Mouse (Mus musculus) T-helper 1 cell (primary cell): ENCODE measurements around the gene D930020B18Rik.

Source experiments
- in situ Hi-C: fragments of 300-600 bp; cut with MboI, MseI; formaldehyde crosslinking; loops from one replicate; pipeline ENCODE4 v1.15.1; 2025; ENCODE audit warnings: high pct_unique_total_duplicates

The D930020B18Rik gene

DNA sequence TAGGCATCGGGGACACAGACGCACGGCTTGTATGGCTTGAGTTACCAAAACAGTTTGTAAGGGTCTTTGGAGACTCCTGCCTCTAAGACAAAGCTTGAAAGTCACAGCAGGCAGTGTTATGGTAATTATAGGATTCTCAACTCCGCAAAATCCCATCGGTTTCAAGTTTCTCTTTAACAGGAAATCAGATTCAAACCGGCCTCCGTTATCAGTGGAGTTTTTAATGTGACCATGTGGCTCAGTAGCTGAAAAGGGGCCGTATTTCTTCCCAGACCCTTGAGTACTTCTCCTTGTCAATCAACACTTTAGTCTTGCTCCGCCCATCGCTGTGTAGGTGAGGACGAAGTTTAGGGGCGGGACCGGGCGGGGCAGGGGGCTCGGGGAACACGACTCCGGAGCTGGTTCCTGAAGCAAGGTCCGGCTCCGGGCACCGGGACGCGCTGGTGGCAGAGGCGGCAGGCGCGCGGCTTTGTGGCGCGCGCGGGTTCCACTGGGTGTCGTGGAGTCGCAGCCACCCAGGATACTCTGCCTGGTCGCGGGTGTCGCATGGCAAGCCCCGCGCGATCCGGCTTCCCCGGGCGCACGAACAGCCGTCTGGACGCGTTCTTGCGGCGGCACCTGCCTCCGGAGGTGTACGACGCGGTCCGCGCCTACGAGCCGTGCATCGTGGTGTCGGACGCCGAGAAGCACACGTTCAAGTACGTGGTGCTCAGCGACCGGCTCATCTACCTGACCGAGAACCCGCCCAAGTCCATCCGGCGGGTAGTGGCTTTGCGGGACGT is at the start of gene D930020B18Rik:
D930020B18Rik (plus strand) TSS at position 317 of the 782 bp plus-strand sequence.
- in situ Hi-C loops: no loop called here

DNA sequence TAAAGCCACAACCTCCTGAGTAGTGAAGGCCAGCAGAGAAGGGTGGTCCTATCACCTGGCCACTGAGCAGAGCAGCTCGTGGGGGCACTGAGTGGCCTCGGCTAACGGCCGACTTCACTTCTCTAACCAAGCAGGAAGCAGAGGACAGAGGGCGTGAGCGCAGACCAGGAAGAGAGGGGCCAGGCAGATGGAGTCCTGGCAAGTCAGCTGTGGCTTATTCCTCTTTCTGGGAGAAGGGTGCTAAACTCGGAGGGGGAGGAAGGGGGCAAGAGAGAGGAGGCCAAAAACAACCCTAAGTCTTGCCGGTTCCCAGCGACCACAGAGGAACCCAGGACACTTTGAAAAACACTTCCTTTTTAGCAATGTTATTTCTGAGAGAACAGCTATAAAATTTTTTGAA is 44.8 kb upstream of the D930020B18Rik start:
- in situ Hi-C loops: no loop called here

GRCm38 (mm10) chr10:121601272-121601671 is 40.1 kb upstream of the D930020B18Rik start:
- in situ Hi-C loops: loop anchor here (25.0 kb wide), 1 partner anchor 1561 kb away; no protein-coding TSS in a partner anchor

DNA sequence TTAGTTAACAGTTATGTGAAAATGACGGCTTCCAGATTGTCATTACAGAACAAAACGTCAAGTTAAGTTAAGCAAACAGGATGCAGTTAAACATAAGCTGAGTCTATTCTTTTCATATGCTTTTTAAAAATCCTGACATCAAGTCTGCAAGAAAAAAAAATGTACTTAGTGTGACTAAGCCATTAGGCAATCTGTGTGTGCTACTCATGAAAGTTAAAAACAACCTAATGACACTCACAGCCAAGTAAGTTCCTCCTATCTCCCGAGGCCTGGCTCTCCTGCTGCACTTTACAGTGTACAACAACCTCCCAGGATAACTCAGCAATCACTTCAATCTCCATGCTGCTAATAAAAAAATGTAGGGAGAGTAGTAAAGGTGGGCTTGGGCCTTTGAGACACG is 37.8 kb upstream of the D930020B18Rik start:
- in situ Hi-C loops: loop anchor here (25.0 kb wide), 1 partner anchor 1559 kb away; no protein-coding TSS in a partner anchor

DNA sequence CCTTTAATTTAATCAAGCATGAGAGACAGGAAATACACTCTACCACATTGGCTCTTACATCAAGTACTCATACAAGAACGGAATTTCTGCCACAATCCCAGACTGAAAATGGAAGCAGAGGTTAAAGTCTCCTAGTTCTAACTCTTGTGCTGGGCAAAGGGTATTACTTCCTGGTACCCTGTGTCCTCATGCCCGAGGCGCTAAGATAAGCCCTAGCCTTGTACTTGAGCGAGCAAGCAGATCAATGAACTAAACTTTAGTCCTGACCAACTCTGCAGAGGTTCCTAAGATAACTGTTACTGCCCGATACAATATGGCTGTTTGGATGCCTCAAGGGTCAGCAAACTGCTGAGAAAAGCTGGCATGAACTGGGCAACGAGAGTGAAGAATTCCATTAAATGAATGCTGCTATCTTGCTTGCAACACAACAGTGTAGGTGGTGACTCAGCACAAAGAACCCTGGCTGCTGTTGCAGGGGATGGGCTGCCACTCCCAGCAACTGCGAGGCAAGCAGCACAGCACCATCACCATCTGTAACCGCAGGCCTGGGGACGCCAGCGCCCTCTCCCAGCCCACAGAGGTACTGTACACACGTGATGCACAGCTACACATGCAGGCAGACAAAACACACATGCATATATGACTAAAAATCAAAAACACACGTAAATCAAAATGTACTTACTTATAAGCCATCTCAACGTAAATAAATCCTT is 36.6 kb upstream of the D930020B18Rik start:
- in situ Hi-C loops: loop anchor here (25.0 kb wide), 1 partner anchor 1558 kb away; no protein-coding TSS in a partner anchor

- in situ Hi-C loops: loop anchor here (25.0 kb wide), 1 partner anchor 1554 kb away; no protein-coding TSS in a partner anchor
These were observed 33.2 kb upstream of the D930020B18Rik start for GRCm38 (mm10) chr10:121608177-121608576.

DNA sequence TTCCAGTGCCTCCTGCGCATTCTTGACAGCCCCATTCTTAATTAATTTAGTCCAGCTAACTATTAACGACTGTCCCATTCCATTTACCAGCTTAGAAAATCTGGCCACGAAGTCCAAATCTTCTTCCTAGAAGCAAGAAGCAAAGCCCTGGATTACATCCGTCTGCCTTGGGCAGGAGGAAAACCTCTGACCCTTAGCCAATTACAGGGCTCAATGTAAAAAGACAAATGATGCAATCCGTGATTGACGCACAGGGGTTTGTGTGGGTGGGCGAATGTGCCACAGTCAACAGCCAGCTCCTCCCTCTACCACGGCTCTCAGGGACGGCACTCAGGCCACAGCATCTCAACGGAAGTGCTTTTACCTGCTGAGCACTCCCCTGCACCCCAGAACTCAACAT is 29.8 kb upstream of the D930020B18Rik start:
- in situ Hi-C loops: loop anchor here (25.0 kb wide), 1 partner anchor 1551 kb away; no protein-coding TSS in a partner anchor

- in situ Hi-C loops: loop anchor here (25.0 kb wide), 1 partner anchor 1550 kb away; no protein-coding TSS in a partner anchor
These were observed 28.9 kb upstream of the D930020B18Rik start for GRCm38 (mm10) chr10:121612448-121612847.

DNA sequence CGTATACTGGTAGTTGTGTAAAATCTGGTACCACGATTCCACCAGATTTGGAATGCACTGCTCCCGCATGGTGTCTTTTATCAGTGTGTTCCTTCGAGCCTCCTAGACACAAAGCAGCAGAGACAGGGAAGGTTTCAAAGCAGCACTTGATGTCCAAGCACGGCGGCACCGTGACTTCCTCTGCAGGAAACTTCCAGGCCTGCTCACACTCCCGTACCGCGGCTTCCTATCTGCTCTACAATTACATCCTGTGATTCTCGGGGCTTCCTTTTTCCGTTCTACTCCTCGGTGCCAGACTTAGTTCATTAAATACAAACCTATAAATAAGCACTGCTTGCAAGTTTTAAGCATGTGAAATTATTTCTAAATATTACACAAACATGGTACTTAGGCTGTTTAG is 27.8 kb upstream of the D930020B18Rik start:
- in situ Hi-C loops: loop anchor here (25.0 kb wide), 1 partner anchor 1549 kb away; no protein-coding TSS in a partner anchor

- in situ Hi-C loops: loop anchor here (25.0 kb wide), 1 partner anchor 1547 kb away; no protein-coding TSS in a partner anchor
These were observed 26.1 kb upstream of the D930020B18Rik start for GRCm38 (mm10) chr10:121615146-121615870.

GRCm38 (mm10) chr10:121615935-121616334 is 25.5 kb upstream of the D930020B18Rik start:
- in situ Hi-C loops: loop anchor here (25.0 kb wide), 1 partner anchor 1546 kb away; no protein-coding TSS in a partner anchor

DNA sequence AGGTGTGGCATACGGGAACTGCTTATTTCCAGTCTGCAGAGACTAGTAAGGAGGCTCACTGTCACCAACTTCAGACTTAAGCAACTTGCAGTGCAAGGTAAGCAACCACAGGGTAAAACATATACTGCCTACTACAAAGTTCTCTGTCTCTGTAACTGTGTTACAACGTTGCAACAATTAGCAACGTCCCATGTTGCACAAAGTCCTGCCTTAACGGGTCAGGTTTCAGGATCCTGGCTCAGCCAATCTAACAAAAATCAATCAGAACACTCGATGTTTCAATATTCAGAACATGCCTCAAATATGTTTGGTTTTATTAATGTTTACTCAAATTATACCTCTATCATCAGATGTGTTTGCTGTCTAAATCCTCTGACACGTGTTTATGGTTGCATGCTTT is 19.0 kb upstream of the D930020B18Rik start:
- in situ Hi-C loops: loop anchor here (25.0 kb wide), 1 partner anchor 1540 kb away; no protein-coding TSS in a partner anchor

DNA sequence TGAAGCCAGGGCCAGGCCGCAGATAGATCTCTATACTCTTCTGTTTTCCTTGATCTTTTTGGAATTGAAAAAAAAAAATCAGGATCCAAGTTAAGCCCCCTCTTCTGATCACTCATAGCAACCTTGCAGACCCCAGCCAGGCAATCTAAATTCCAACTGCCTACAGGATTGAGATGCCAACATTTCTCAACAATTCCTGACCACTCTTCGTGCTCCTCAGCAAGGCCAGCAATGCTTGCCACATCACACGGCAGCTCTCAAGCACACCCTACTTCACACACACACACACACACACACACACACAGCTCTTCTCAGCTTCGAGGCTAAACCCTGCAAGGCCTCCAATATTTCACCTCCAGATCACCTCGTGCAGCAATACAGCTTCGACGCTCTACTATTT is 17.7 kb upstream of the D930020B18Rik start:
- in situ Hi-C loops: loop anchor here (25.0 kb wide), 1 partner anchor 1539 kb away; no protein-coding TSS in a partner anchor

GRCm38 (mm10) chr10:121625006-121625405 is 16.4 kb upstream of the D930020B18Rik start:
- in situ Hi-C loops: no loop called here

- in situ Hi-C loops: no loop called here
These were observed 15.8 kb upstream of the D930020B18Rik start for GRCm38 (mm10) chr10:121625407-121626185.

GRCm38 (mm10) chr10:121626186-121626882 is 15.1 kb upstream of the D930020B18Rik start, which contains the start of gene Xpot:
Gene Xpot, minus strand, starts transcription at chr10:121626332.
- in situ Hi-C loops: no loop called here

DNA sequence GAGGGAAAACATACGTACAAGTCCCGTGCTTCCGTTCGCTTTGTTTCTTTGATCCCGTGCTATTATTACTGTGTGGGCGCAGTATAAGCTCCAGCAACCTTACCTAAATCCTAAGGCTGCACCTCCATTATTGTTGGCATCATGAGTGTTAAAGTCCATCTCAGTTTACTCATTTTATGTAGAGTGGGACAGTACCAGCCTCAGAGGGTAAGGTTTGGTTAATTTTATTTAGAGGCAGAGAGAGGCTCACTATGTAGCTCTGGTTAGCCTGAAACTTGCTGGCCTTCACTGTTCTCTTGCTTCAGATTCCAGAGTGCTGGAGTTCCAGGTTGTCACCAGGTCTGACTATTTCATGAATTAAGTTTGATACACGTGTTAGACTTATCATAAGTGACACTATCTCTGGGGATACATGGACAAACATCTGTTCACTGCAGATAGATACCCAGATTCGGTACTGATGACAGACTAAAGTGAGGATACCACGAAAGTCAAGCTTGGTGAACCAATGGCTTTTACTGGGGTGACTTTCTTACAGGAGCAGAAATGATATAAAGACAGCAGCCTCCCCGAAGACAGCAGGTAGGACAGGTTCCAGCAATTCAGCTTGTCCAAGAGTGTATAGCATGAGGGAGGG is 14.1 kb upstream of the D930020B18Rik start:
- in situ Hi-C loops: no loop called here

- in situ Hi-C loops: no loop called here
These were observed 12.8 kb upstream of the D930020B18Rik start for GRCm38 (mm10) chr10:121628561-121629040.

GRCm38 (mm10) chr10:121634159-121634558 is 7.2 kb upstream of the D930020B18Rik start:
- in situ Hi-C loops: loop anchor here (5.0 kb wide), 1 partner anchor 418 kb away; no protein-coding TSS in a partner anchor
